Mouse (Mus musculus) myocyte (in vitro differentiated cells): ENCODE measurements around the gene Ccdc60. TPM values are rescaled to one million over a fixed set of nuclear protein-coding genes. Genes with fewer than 3 reads are reported as not detected.
"Not testable (repeated sequence)": the region's sequence is repeated elsewhere in the genome, so short reads cannot be mapped to it uniquely, and the experiment has no call there.

Experiments
- H3K27me3 ChIP-seq: one replicate; pipeline ENCODE4 v1.6.1; 2011; ENCODE audit not compliant: control insufficient read depth, insufficient read depth, insufficient read length
- H3K36me3 ChIP-seq: one replicate; pipeline ENCODE4 v1.6.1; 2011; ENCODE audit not compliant: control insufficient read depth, insufficient read depth
- H3K4me2 ChIP-seq: one replicate; pipeline ENCODE4 v1.6.1; 2011; ENCODE audit warnings: low read depth, control low read depth
- H3K4me3 ChIP-seq: one replicate; pipeline ENCODE4 v1.5.1; 2011; ENCODE audit warnings: mild to moderate bottlenecking, control low read depth, moderate library complexity
- H3K79me2 ChIP-seq: one replicate; pipeline ENCODE4 v1.6.1; 2011; ENCODE audit not compliant: control insufficient read depth, insufficient read depth
- H3ac ChIP-seq: one replicate; pipeline ENCODE4 v1.6.1; 2011; ENCODE audit not compliant: control insufficient read depth, insufficient read length
- CEBPB ChIP-seq: IDR thresholded peaks from 2 replicates; pipeline ENCODE4 v1.6.1; 2011; ENCODE audit warnings: mild to moderate bottlenecking, moderate library complexity; ENCODE audit not compliant: poor library complexity, insufficient read depth, severe bottlenecking
- E2F4 ChIP-seq: IDR thresholded peaks from one replicate; pipeline ENCODE4 v1.6.1; 2011; ENCODE audit warnings: mild to moderate bottlenecking, control low read depth, moderate library complexity; ENCODE audit not compliant: insufficient read depth
- MAX ChIP-seq: IDR thresholded peaks from one replicate; pipeline ENCODE4 v1.6.1; 2011; ENCODE audit warnings: low read depth, mild to moderate bottlenecking, control low read depth
- MYOD1 ChIP-seq, 3 experiments: IDR thresholded peaks; one replicate each; pipeline ENCODE4 v1.6.1; 2011; ENCODE audit warnings: control low read depth in 2 of 3, low read depth in 2 of 3, mild to moderate bottlenecking in 2 of 3, moderate library complexity in 1 of 3; ENCODE audit not compliant: insufficient read length in 2 of 3, control insufficient read depth in 1 of 3
- MYOG ChIP-seq, 3 experiments: IDR thresholded peaks; one replicate each; pipeline ENCODE4 v1.6.1; 2011; ENCODE audit warnings: control low read depth in 2 of 3, low read depth in 2 of 3, mild to moderate bottlenecking in 2 of 3; ENCODE audit not compliant: insufficient read length in 2 of 3, control insufficient read depth in 1 of 3, insufficient read depth in 1 of 3
- POLR2A ChIP-seq: IDR thresholded peaks from one replicate; pipeline ENCODE4 v1.6.1; 2011; ENCODE audit warnings: low read depth, mild to moderate bottlenecking, control low read depth, moderate library complexity; ENCODE audit not compliant: insufficient read length
- POLR2AphosphoS2 ChIP-seq: IDR thresholded peaks from one replicate; pipeline ENCODE4 v1.6.1; 2011; ENCODE audit warnings: low read depth, control low read depth; ENCODE audit not compliant: insufficient read length
- REST ChIP-seq: IDR thresholded peaks from one replicate; pipeline ENCODE4 v1.6.1; 2011; ENCODE audit warnings: mild to moderate bottlenecking, control low read depth, moderate library complexity; ENCODE audit not compliant: insufficient read depth, insufficient read length
- SRF ChIP-seq: IDR thresholded peaks from one replicate; pipeline ENCODE4 v1.6.1; 2011; ENCODE audit warnings: low read depth; ENCODE audit not compliant: control insufficient read depth, insufficient read length
- TCF12 ChIP-seq: IDR thresholded peaks from one replicate; pipeline ENCODE4 v1.6.1; 2011; ENCODE audit warnings: mild to moderate bottlenecking, control low read depth; ENCODE audit not compliant: poor library complexity, insufficient read depth, severe bottlenecking
- TCF3 ChIP-seq: IDR thresholded peaks from one replicate; pipeline ENCODE4 v1.6.1; 2011; ENCODE audit warnings: low read depth, control low read depth; ENCODE audit not compliant: insufficient read length
- USF1 ChIP-seq: IDR thresholded peaks from one replicate; pipeline ENCODE4 v1.6.1; 2011; ENCODE audit warnings: low read depth, mild to moderate bottlenecking, control low read depth, moderate library complexity
- polyA plus RNA-seq: library from polyadenylated mRNA; unstranded; fragments of >200 nt; fragmentation: generic; extraction: Trizol; gene quantifications from one replicate; pipeline ENCODE4 v1.2.1, GENCODE M21; 2012; ENCODE audit warnings: missing spikeins

Ccdc60 gene
- polyA plus RNA-seq, 1 experiment = 0.48 TPM

DNA sequence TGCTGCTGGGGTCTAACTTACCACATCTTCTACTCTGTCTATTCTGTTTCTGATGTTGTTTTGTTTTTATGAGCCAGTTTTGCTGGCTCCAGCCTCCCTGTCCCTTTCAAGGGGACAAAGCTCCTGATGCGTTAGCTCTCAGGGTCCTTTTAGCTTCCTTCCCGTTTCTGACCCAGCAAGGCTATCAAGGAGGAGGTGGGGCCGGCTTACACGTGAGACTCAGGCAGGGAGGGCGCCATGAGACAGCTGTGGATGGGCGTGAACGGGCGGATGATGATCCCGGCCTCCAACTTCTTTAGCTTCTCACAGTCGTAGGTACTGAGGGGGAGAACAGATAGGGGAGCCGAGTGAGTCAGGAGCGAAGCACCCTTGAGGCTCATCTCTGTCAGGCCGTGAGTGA is 108.2 kb downstream of the Ccdc60 start:
- no peak overlapping the region for H3K4me2 ChIP-seq
- H3ac ChIP-seq = no peak overlapping the region
- H3K79me2 ChIP-seq = no peaks in the 10 kb centered on the region
- H3K36me3 ChIP-seq = no peaks in the 10 kb centered on the region
- no peaks in the 10 kb centered on the region for H3K27me3 ChIP-seq
- TF ChIP-seq USF1 (no peak), POLR2A (no peak), POLR2AphosphoS2 (no peak), REST (no peak), TCF12 (no peak), E2F4 (no peak), MAX (no peak), CEBPB (no peak), MYOG (IDR thresholded peaks at IDR 0.05; ENCODE audit: control insufficient read depth in 1 of 3, insufficient read depth in 1 of 3, insufficient read length in 2 of 3, low read depth in 2 of 3) (no peak)
- H3K4me3 ChIP-seq = no peak overlapping the region

DNA sequence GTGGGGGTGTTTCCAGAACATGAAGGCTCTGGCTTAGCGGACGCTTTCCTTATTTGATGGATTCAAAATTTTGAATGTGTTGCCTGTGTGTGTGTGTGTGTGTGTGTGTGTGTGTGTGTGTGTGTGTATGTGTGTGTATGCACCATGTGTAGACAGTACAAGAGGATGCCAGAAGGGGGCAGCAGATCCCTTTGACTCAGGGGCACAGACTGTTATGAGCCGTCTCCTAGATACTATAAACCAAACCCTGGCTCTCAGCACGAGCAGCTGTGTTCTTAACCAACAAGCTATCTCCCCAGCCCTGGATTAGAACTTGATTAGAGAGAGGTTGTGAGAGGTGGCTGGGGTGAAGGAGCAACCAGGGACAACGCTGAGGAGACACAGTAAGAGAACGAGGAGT is 117.1 kb downstream of the Ccdc60 start:
- Histone ChIP-seq H3K27me3 (no peaks in the 10 kb centered on the region), H3ac (no peak overlapping the region), H3K4me3 (no peak overlapping the region), H3K4me2 (no peak overlapping the region), H3K79me2 (no peaks in the 10 kb centered on the region), H3K36me3 (no peaks in the 10 kb centered on the region)
- TF ChIP-seq MAX = no peak
- no peak for TF ChIP-seq TCF3
- TF ChIP-seq MYOD1 (IDR thresholded peaks at IDR 0.05; ENCODE audit: control insufficient read depth in 1 of 3, insufficient read length in 2 of 3, low read depth in 2 of 3) = no peak
- no peak for TF ChIP-seq E2F4
- no peak for TF ChIP-seq USF1
- no peak for TF ChIP-seq POLR2A
- no peak for TF ChIP-seq MYOG (IDR thresholded peaks at IDR 0.05; ENCODE audit: control insufficient read depth in 1 of 3, insufficient read depth in 1 of 3, insufficient read length in 2 of 3, low read depth in 2 of 3)
- TF ChIP-seq POLR2AphosphoS2 = no peak
- TF ChIP-seq REST = no peak
- TF ChIP-seq CEBPB = no peak
- TF ChIP-seq TCF12 = no peak
- TF ChIP-seq SRF = no peak

DNA sequence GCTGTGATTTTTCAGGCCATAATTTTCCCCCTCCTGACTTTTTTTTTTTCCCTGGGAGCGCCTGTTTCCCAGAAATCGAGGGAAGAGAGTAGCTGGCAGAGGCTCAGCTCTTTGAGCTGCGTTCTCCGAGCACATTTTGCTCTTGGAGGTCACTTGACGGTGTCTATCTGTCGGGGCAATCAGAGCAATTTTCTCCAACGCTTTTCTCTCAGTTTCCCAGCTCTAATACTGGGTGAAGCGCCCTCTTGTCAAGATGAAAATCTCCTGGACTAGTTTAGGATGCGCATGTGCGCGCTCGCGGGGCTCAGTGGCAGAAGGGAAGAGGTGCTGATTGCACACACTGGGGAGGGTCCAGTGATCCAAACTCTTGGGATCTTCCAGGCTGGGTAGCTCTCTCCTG is 121.8 kb downstream of the Ccdc60 start:
- no peak for TF ChIP-seq E2F4
- TF ChIP-seq USF1 = no peak
- no peak for TF ChIP-seq TCF12
- TF ChIP-seq TCF3 = no peak
- no peak for TF ChIP-seq MAX
- no peak for TF ChIP-seq CEBPB
- no peak for TF ChIP-seq MYOD1 (IDR thresholded peaks at IDR 0.05; ENCODE audit: control insufficient read depth in 1 of 3, insufficient read length in 2 of 3, low read depth in 2 of 3)
- TF ChIP-seq MYOG (IDR thresholded peaks at IDR 0.05; ENCODE audit: control insufficient read depth in 1 of 3, insufficient read depth in 1 of 3, insufficient read length in 2 of 3, low read depth in 2 of 3) = no peak
- TF ChIP-seq SRF = no peak
- no peak for TF ChIP-seq POLR2A
- TF ChIP-seq POLR2AphosphoS2 = no peak
- no peak for TF ChIP-seq REST
- no peaks in the 10 kb centered on the region for H3K79me2 ChIP-seq
- H3K4me2 ChIP-seq = no peak overlapping the region
- no peak overlapping the region for H3K4me3 ChIP-seq
- no peak overlapping the region for H3ac ChIP-seq
- H3K27me3 ChIP-seq = peaks cover 4% of the 10 kb centered on the region
- H3K36me3 ChIP-seq = no peaks in the 10 kb centered on the region

DNA sequence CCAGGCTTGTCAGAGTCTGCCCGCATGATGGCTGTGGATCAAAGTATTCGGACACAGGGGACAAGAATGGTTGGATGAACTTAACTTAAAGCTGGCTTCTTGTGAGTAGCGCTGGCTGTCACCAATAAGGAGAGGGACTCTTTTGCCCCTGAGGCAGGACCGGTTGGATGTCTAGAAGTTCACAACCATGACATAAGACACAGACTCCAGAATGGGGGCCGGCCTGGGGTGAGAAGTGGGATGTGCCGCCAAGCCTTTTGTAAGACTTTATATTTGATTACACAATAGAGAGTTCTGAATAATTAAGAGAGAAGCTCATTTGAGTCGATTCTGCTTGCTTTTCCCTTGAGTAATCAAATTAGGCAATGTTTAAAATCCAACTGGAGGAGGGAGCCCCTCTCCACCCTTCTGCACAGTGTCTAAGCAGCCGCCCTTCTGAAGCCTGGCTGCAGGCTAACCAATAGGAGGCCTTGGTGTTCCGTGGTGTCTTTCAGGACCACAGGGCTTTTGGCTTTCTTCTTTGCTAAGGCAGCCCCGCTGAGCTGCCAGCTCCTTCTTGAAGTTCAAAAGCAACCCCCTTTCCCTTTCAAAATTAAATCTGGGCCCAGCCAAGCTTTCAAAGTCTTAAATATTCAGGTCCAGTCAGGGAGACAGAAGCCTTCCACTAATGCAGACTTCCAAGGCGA is 123.4 kb downstream of the Ccdc60 start:
- H3K27me3 ChIP-seq = peaks cover 4% of the 10 kb centered on the region
- H3K4me3 ChIP-seq = no peak overlapping the region
- no peaks in the 10 kb centered on the region for H3K79me2 ChIP-seq
- H3K4me2 ChIP-seq = no peak overlapping the region
- TF ChIP-seq TCF12 (no peak), CEBPB (no peak)
- H3K36me3 ChIP-seq = no peaks in the 10 kb centered on the region
- no peak overlapping the region for H3ac ChIP-seq

DNA sequence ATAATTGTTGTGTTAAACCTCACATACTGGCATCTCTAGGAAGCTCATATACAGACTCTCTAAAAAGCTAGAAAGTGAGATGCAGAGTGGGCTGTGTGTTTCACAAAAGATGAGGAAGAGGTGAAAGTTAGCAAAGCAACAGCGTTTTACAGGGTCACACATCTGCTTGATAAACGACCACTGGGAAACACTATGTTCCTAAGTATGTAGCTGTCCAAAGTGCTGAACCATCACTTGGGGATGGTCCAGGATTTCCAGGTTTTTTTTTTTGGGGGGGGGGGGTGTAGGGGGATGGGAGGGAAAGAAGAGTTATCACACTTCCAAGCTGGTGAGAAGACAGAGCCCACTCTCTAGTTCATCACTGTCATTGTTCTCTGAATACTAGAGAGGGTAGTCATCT is 134.0 kb downstream of the Ccdc60 start:
- no peak overlapping the region for H3ac ChIP-seq
- H3K36me3 ChIP-seq = no peaks in the 10 kb centered on the region
- TF ChIP-seq REST = no peak
- no peak overlapping the region for H3K4me2 ChIP-seq
- no peak overlapping the region for H3K4me3 ChIP-seq
- no peaks in the 10 kb centered on the region for H3K79me2 ChIP-seq
- H3K27me3 ChIP-seq = no peaks in the 10 kb centered on the region

DNA sequence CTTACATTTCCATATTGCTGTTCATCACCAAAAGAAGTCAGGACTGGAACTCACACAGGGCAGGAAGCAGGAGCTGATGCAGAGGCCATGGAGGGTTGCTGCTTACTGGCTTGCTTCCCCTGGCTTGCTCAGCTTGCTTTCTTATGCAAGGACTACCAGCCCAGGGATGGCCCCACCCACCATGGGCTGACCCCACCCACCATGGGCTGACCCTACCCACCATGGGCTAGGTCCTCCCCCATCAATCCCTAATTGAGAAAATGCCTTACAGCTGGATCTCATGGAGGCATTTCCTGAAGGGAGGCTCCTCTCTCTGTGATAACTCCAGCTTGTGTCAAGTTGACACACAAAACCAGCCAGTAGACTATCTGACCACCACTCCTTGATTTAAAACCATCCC is 142.3 kb downstream of the Ccdc60 start:
- not testable (repeated sequence) for H3ac ChIP-seq, H3K79me2 ChIP-seq, H3K36me3 ChIP-seq, H3K27me3 ChIP-seq, H3K4me2 ChIP-seq, H3K4me3 ChIP-seq
